Mouse (Mus musculus): ENCODE measurements at regions not wholly inside any gene's neighbourhood (a gene's known extent, or its start where the extent isn't known, plus 50 kb on each side); places are given as distances from the start of the nearest gene placed in this dataset.

DNA sequence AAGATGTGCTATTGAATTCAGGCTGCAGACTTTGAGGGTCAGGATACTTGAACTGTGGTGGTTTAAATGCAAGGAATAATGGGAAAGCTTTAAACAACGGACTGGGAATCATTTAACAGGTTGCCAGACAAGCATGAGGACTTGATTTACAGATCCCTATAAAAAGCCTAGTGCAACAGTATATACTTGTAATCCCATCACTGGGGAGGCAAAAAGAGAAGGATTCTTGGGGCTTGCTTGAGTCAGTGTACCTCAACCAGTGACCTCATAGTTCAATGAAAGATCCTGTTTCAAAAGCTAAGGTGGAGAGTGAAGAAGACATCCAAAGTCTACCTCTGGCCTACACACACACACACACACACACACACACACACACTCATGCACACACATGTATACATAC lies 99.8 kb downstream of the Lrrn1 start:
- DNase-seq: no peak

DNA sequence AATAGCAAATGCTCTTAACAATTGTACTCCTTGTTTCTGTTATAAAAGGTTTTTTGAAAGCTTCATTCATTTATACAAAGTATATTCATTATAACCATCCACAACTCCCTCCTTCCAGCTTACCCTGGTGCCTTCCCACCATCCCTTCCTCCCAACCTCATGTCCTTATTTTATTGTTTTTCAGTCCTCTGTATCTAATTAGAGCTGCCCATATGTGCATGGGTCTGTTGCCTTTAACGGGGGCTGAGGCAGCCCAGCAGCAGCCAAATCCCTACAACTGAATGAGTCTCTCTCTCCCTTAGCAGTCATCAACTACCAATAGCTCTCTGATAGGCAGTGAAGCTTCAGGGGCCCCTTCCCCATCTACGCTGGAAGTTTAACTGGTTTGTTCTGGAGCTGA lies 116.2 kb downstream of the Lrrn1 start:
- DNase-seq: no peak

DNA sequence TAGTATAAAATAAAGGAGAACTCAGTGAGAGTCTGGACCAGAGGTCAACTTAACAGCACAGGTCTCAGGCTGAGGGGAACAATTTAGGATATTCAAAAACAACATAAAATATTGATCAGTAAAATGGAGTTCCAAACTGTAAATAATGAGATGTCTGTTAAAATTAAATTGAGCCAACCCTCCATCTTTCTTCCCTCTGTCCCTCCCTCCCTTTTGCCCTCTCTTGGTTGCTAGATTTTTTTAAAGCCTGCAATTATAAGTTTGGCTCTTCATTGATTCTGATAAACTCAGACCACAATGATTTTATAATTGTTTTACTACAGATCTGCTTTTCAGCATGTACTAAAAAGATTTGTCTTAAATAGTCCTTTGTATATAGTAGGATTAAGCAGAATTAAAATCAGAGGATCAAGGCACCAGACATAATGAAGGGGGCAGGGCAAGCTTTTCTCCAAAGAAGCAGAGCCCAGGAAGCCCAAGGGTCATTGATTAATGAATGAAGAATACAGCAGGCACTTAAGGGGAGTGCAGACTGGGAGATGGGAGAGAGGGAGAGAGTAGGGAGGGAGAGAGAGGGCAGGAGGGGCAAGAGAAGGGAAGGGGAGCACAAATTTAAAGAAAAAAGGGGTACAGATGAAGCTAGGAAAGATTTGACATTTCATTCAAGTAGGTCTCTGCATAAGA lies 124.4 kb downstream of the Lrrn1 start:
- no peak for DNase-seq

DNA sequence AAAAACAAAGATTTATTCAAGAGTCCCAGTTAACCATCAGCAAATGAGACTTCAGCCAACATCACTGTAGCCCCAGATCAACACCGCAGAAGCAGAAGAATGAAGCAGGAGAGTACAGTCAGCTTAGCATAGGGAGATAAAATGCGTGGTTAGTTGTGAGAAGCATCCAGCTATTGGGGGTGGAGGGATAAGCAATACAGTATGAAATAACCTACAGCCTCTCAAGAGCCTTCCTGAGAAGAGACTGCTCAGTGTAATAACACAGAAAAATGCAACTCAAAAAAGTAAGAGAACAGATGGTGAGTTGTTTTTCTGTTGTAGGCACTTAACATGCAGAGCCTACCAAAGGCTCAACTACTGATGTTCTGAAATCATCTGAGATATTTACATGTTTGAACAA lies 128.2 kb downstream of the Lrrn1 start:
- DNase-seq: no peak

DNA sequence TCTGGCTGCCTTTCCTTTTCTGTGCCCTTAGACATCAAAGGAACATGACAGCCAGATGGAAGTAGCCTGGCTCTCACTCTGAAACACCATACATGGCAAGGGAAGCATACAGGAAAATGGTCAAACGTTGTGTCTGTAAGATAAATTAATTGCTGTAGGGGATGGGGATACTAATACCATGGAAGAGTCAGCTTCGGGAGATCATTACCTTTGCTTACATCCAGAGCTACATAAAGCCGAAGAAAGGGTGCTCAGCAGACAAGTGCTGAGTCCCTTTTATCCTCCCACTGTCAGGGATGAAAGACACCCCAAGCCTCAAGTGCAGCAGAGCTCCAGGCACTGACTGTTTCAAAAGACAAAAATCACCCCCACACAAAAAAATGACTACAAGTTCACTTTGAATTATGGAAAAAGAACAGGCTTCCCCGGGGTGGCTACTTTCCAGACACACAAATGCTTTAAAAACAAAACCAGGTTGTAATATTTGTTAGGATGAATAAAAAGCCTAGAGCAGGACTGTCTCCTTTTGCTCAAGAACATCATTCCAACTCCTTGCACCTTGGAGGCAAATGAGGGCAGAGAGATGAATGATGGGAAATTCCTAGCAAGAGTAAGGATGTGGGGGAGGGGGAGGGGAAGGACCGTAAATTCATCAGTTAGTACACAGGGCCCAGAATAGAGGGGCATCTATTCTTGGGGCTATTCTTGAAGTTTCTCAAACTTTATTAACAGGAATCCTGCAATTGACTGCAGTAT lies 131.6 kb downstream of the Lrrn1 start:
- no peak for DNase-seq

DNA sequence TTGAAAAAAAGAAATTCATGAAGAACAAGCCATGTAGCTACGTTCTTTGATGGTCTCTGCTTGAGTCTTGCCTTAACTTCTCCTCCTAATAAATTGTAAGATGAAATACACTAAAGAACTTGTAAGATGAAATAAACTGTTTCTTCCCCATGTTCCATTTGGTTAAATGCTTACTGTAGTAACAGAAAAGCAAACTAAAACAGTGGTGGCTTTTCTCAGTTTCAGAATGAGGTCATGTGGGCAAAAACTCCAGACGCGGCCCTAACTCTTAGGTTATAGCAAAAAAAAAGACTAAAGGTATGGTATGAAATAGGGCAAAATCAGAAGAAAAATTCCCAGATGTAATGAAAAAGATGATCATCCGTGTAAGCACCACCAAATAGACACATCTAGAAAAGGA lies 169.7 kb downstream of the Lrrn1 start:
- DNase-seq: no peak

DNA sequence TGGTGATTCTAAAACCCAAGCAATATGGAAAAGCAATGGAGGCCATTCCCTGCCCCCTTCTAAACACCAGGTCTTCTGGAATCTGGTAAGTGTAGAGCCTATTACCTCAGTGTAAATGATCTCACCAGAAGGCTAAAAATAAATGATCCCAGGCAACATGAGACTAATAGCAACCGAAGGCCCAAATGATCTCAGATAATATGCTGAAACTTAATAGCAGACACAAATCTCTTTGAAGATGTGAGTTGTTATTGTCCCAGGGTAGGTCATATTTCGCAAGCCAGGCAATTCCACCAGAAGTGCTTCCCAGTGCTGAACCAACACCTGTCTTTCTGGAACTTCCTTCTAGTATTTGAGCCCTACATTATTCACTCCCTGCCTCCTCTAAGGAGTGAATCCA lies 178.6 kb downstream of the Lrrn1 start:
- no peak for DNase-seq

DNA sequence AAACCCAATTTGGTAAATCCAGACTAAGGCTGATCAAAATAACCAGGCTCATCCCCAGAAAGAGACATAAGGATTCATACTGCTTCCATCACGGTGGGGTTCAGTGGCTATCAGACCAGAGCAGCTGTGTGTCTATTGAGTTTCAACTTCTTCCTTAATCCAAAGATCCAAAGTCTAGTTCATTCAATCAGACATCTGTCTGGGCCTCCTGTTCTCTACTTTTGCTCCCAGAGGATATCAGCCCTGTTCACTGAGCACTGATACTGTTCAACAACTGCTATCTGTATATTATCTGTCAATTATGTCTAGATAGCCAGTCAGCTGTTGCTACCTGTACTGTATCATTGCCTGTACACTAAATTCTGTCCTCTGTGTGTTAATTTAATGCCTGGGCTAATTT lies 179.0 kb downstream of the Lrrn1 start:
- no peak for DNase-seq

DNA sequence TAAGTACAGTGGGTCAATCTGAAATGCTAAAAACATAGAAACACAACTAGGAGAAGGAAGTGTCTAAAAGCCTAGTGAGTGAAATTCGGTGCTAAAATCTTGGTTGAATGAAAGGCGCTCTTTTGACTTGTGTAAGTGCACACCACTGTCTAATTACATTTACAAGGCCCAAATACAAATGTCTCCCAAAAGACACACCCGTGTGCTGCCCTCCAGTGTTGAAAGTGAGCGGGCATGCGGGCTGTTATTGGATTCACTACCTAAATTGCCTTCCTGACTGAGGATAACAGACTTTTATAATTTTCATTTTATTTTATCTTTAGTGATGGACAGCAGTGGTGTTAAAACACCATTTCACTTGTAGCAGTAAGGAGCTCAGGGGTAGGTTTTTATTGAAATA lies 180.8 kb downstream of the Lrrn1 start:
- peak; percentile 16 to 36 for DNase-seq

DNA sequence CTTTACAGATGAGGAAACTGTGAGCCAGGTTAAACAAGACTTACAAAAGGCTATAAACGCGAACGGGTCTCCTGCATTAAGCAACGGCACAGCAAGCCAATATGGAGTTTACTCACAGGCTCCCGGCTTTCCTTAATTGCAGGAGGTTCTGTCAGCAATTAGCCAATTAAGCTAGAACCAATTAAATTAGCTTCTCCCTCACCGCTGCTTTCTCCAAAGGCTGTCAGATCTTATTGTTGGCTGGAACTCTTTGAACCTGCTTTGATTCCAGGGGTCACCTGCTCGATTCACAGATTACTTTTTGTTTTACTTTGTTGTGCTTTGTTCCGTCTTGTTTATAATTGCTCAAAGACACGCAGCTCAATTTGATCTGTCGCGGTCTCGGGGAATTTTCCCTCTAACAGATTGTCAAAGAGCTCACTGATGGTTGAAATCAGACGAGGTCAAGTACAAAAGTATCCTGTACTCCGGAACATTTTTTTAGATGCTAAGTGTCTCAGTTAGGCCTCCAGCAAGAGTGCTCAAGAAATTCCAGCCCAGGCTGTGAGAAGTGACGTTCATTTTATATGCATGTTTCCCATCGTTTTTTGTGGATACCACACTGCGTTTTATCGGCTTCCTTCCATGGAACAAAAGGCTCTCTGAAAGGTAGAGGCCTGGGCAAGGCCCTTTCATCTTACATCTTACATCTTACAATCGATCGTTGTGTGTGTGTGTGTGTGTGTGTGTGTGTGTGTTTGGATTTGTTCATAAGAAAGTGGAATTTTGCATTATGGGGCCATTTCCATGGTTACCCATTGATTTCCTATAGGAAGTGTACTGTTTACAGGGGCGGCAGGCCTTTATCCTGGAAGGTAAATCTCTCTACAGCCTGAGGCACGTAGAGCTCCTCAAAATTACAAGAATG lies 181.9 kb downstream of the Lrrn1 start:
- DNase-seq: no peak

DNA sequence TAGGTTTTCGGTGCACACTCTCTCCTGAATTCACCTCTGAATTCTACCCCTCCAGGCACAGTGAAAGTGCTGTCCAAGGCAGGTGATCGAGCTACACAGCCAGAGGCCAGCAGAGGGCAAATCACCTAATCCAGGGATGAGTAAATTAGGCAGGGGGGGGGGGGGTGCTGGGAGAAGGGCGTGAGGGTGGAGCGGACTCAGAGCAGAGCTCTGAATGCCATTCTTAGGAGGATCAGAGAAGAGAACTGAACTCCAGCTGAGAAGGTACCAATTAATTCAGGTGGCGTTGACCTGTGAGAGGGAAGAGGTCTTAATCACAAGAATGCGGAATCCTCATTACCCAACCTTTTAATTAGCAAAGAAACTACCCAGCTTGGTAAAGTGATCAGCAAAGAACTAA lies 183.5 kb downstream of the Lrrn1 start:
- DNase-seq: no peak

DNA sequence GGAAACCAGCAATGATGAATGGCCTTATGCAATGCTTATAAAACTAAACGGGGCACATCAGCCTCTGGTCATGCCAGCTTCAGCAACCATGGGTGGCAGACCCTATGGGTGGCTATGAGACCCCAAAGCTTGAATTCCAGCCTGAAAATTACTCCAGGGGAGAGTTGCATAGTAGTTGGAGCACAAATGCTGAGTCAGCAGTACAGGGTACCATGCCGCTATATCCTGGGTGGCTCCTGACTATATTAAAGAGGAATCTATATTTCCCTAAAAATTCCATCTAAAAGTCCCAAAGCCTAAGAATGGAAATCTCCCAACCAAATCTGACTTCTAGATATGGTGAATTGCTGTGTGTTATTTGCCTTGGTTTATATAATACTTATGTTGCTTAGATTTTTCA lies 187.6 kb downstream of the Lrrn1 start:
- DNase-seq: no peak

DNA sequence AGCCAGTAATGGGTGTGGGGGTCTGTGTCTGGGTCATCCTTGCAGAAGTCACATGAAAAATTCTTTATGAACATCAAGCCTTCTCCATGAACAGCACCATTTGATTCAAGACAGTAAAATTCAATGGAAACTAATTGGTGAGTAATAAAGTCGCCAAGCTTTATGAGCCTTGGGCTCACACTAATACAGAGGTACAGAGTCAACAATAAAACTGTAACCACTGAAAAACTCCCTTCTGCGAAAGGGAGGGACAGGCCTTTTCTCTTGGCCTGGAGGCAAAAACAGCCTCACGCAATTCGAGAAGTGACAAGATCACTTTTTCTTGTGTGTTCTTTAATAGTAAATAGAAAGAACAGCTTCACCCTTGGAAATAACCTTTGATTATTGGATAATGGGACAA lies 200.7 kb downstream of the Lrrn1 start:
- DNase-seq: no peak

DNA sequence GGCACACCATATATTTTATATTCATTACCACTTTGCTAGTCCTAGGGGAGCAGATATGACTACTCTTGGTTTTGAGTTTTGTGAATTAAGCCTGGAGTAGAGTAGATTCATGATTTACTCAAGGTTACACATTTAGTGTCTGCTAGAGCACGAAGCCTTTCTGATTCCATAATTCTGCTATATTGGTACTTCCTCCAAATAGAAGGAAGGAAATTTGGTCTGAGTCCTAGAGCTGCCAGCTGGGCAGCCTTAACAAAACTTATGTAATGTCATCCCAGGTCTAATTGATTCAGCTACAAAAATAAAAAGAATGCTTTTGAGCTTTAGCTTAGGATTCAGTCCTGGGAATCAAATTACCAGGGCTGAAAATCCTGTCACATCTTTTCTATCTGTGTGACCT lies 205.2 kb downstream of the Lrrn1 start:
- DNase-seq: no peak

DNA sequence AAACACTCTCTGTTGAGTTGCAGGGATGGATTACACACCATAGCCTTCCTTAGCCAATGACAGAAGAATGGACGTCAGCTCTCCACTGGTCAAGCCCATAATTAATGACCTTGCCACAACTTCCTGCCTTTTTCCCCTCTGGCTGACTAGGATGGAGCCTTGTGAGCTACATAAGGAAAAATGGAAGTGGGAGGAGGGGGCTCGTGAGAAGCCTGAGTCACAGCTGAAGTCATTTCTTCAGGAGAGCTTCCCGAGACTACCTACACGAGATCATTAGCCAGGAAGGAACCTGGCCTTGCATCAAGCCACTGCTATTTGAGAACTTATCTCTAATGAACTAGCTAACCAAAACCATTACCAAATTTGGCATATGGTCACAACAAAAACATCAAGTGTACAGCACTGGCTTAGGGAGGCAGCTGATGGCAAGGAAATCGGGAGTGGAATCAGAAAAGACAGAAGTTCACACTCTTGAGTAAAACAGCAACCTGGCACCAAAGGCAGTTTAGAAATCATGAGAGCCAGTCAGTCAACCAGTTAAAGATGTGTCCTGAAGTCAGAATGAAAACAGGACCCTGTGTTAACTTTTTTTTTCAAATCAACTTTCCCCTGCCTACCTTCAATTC lies 219.7 kb downstream of the Lrrn1 start:
- no peak for DNase-seq

DNA sequence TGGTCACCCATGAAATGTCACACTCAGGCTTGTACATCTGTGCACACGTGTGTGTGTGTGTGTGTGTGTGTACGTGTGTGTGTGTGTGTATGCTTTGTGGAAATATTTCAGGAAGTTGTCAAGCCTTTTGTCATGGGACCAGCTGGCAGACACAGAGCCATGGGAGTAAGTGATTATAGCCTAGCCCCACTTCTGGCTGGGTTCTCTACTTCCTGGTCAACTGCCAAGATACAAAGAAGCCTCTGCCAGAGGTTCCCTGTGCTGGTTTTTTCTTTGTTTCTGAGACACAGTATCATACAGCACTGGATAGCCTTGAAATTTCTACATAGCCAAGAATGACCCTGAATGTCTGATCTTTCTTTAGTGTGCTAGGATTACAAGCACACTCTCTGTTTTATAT lies 220.2 kb downstream of the Lrrn1 start:
- DNase-seq: peak; percentile 17 to 19

DNA sequence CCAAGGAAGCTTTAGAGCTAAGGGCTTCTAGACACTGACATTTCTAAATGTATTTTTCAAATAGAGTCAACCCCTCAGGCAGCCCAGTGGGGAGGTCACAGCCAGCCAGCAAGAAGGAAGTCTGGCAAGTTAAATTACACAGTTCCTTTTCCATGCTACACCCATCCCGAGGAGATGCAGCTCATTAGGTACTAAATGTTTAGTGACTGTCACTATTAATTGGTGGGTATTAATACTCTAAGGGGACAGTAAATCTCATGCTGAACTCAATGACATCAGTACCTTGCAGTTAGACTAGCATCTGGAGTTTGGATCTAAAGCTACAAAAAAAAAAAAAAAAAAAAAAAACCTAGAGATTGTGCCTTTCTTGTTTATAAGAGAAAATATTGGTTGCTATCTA lies 222.6 kb downstream of the Lrrn1 start:
- DNase-seq: no peak

DNA sequence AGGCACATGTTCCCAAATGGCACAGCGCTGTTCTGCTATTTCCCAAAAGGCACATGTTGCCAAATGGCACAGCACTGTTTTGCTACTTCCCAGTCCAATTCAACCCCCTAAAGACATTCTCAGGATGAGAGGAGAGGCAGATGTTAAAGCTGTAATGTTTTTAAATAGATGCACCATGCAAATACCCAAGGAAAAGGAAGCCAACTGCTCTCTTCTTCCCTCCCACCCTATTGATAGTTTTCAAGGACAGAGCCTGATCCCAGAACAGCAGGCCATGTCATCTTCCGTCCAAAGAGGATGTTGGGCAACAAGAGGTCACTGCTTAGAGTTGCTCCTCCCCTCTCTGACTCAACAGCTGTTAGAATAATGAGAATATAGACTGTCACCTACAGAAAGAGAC lies 225.6 kb downstream of the Lrrn1 start:
- no peak for DNase-seq

DNA sequence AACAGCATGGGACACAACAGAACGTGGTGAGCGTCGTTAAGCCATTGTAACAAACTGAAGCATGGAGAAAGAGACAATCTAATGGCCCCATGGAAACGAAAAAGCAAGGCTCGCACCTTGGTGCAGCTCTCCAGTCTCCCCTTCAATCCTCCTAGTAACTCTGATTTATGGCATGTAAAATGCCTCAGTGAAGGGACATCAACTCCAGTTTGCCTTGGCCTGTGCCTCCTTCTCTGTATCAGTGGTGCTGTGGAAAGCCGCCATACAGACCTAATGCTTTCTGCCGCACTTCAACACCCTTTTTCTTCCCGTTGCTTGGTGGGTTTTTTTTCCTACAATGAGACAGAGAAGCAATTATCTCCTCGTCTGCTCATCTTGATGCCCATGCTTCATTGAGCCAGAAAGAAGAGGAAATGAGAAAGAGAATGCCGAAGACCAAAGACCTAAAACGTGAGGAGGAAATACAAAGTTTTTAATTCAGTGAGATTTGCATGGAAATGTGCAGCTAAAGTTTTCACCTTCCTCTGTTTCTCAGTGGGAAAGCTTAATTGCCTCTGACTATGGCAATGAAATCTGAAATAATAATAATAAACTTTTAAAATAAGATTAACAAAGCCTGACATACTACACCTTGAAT lies 241.4 kb downstream of the Lrrn1 start:
- DNase-seq: no peak

DNA sequence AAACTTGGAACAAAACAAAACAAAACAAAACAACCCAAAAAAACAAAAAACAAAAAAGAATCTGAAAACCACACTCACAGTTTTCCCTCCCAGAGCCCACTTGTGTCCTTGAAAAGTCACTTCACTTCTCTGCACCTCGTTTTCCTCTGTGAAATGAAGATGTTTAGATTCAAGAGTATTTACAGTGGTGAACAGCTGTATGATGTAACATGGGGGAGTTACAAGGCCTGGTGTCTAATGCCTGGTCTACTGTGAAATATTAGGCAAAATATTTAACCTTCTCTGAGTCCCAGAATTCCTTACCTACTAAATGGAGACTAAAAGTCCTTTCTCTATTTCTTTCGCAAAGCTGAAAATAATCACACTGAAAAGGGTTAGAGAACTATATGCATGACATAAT lies 255.4 kb downstream of the Lrrn1 start:
- DNase-seq: no peak

DNA sequence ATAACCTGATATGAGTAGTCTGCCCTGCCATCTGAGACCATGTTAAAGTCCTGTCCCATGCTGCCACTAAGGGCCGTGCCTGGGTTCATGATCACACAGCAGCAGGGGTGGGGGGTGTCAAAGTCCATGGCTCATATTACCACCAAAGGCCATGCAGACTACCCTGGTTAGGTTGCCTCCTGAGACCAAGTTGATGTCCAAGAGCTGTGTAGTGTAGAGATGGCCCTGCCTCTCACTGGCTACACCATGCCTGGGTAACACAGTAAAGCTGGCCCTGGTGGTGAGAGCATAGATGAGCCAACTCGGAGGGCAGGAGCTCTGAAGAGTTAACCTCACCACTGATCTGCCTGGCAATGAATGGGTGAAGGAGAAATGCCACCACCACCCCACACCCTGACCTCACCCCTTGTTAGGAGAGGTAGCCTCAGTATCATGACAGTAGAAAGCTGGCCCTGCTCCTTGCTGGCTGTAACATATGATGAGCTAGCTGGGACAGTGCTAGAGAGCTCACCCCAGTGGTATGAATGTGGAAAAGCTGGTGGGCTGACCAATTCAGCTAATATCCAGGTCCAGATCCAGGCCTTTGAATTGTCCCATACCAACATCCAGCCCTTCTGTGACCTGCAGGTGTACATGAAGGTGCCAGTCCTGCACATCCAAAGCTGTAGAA lies 258.8 kb downstream of the Lrrn1 start:
- no peak for DNase-seq

DNA sequence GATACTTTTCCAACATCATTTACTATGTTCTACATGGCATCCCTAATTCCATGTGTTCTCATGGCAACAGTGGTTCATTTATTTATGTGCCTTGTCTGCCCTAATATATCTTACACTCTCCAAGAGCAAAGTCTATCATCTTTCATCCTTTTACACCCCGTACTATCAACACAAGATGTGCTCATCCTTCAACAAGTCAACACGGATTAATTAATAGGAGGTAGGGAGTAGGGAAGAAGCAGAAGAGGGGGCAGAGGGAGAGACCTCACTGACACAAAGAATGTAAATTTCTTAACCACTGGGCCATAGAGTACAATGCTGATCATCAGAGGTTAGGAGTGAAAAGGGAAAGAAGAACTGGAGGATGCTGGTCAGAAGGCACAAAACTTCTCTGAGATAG lies 267.0 kb upstream of the Setmar start:
- DNase-seq: no peak

Measured in adrenal gland, postnatal 36 days (tissue).